Mouse (Mus musculus) layer of hippocampus, adult 11-12 months (tissue): ENCODE measurements around the gene Med6.
"Not testable (repeated sequence)": the region's sequence is repeated elsewhere in the genome, so short reads cannot be mapped to it uniquely, and the experiment has no call there.

Experiments
- DNase-seq: peaks from one replicate; pipeline ENCODE4 v3.0.0; 2022; ENCODE audit warnings: low spot score

Med6 gene

DNA sequence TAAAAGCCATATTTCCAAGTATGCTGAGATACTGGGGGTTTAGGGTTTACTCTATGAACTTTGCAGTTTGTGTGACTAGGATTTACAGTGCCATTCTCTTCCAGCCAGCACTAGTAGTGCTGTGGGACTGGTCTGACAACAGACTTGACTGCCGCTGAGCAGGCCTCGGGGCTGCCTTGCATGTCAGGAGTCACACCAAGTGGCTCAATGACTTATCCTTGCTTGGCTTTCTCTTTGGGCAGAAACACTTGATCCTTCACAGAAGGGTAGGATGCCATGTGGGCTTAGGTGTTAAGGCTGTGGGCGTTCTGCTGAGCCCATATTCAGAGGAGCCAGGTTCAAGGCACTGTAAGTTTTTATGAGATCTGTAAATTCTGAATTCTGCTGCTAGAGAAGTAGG lies 45.5 kb downstream of the Med6 start:
- no peak for DNase-seq

DNA sequence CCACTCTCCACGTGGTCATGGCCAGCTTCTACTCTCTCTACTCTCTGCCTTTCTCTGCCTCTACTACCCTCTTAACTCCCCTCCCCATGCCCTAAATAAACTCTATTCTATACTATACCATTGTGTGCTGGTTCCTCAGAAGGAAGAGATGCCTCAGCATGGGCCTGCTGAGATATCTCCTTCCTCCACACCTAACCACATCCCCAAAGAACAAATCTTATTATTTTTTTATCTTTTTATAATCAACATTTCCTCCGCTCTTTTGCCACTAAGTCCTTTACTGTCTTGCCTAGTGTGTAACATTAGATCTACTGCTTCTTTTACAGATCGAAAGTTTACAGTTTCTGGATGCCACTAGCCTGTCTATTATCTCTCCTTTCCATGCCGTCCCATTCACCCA lies 47.6 kb downstream of the Med6 start:
- no peak for DNase-seq

DNA sequence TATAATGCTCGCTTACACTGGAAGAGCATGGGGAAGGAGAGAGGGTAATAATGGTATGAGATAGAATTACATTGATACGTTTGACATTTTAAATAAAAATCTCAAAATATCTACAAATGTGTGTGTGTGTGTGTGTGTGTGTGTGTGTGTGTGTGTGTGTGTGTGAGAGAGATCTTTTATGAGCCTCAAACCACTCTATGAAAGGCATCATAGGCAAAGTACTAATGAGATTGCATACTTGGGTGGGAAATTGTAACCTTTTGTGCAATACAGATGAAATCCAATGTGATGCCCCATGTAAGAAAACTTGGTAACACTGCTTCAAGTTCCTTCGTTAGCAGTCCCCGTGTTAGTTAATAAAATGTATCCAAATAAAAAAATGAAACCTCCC lies 61.8 kb downstream of the Med6 start:
- no peak for DNase-seq

DNA sequence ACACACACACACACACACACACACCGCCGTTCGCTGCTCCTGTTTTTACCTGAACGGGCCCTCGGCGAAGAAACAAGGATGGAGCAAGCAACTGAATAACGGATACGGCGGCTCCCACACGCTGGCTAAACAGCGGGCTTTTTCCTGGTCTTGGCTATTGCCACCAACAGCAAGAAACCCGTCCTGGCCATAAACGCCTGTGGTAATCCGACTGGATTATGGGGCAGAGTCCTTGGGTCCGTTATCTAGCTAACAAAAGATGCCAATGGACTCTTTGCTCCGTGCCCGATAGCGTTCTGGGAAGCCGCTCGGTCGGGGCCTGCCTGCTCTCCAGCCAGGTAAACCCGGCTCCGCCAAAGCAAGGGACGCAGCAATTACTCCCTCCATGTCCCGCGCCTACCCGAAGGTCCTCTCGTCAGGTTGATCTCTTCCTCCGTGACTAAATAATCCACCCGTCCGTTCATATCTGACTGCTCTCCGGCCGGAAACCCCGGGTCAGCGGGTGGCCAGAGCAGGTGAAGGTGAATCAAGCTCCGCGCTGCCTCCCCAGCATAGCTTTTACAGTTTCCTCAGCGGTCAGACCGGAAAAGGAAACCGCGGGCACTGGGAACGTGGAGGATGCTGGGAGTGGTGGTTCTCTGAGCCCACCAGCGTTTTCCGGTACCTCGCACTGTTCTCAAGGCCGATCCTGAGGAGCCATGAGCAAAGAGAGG lies 62.3 kb downstream of the Med6 start, which contains the start of the genes Gm20498 and Synj2bp:
Gm20498 (minus strand) TSS at position 590 of the 713 bp plus-strand sequence.
Synj2bp (minus strand) TSS at position 596 of the 713 bp plus-strand sequence.
- peak; percentile 86 for DNase-seq

DNA sequence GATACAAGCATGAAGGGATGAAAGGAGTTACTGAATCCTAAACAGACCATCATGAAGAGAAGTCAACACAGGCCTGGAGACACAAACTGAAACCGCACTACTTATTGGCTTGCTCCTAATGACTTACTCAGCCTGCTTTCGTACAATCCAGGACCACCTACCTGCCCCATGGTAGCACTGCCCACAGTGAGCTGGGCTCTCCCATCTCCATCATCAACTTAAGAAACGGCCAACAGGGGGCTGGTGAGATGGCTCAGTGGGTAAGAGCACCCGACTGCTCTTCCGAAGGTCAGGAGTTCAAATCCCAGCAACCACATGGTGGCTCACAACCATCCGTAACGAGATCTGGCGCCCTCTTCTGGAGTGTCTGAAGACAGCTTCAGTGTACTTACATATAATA lies 64.2 kb downstream of the Med6 start:
- not testable (repeated sequence) for DNase-seq
